Mouse (Mus musculus): ENCODE results near the gene Cacna1c.

DNA sequence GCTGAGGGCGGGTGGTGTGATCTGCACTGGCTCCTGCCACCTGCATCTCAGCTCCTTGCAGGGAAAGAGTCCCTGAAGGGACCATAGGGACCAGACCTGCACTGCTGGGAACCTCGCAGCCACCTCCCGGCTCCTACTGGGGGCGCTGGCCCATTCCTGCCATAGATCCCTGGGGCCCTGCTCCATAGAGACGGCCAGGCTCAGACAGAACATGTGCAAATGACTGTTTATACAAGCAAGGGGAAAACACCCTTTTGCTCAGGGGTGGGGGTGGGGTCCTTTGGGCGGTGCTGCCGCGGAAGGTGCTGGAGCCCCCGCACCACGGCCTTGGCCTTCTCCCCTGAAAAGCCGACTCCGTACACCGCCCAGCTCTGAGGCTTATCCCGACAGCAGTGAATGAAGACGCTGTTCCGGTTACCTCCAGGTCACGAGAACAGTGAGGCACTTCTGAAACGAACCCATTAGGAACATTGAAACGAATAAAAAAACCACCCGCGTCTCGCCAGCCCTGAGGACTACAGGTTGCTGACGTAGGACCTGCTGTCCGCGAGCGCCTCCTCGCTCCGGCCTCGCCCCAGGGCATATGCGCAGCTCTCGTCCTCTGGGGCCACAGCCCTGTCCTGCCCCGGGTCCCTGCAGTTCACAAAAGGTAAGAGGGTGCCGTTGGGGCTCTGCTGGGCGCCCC is 602.7 kb downstream of the Cacna1c start:
- TF ChIP-seq POLR2A (IDR thresholded peaks at IDR 0.05; ENCODE audit: insufficient read length, low read depth), result no peak
- no peak for TF ChIP-seq MYOD1 (IDR thresholded peaks at IDR 0.05; ENCODE audit: control insufficient read depth in 1 of 3, insufficient read length in 2 of 3, low read depth in 2 of 3)
- TF ChIP-seq SRF (IDR thresholded peaks at IDR 0.05; ENCODE audit: control insufficient read depth, insufficient read length, low read depth), result no peak
- TF ChIP-seq TCF12 (IDR thresholded peaks at IDR 0.05; ENCODE audit: insufficient read depth, poor library complexity, severe bottlenecking), result no peak
- no peak for TF ChIP-seq POLR2AphosphoS2 (IDR thresholded peaks at IDR 0.05; ENCODE audit: insufficient read length, low read depth)

Measured in myocyte (in vitro differentiated cells).